Mouse (Mus musculus) megakaryocyte, embryonic 14.5 days (primary cell): ENCODE data around the gene Plagl1.

Source experiments
- FLI1 ChIP-seq: IDR thresholded peaks from 2 replicates; pipeline ENCODE4 v1.6.1; 2012; ENCODE audit warnings: low read length, inconsistent platforms, mixed read lengths
- GATA1 ChIP-seq: IDR thresholded peaks from 3 replicates; pipeline ENCODE4 v1.6.1; 2012; ENCODE audit warnings: mixed read lengths, low read length, inconsistent platforms, borderline replicate concordance

DNA sequence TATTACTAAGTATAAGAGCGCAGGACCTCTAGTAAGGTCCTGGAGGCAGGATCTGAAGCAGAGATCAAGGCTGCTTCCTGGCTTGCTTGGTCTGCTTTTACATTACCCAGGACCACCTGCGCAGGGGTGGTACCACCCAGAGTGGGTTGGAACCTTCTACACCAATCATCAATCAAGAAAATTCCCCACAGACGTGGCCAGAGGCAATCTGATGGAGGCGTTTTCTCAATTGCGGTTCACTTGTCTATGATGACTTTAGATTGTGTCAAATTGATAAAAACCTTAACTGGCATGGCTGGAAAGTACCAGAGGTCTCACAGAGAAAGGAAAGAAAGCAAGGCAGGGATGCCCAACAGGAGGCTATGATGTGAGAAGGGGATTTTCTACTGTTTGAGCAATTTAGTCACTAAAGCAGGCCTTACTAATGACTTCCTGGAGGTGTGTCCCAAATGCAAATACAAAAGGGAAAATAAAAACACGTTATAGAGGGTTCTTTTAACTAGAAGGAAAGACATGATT, 3.4 kb upstream of the Plagl1 start:
- TF ChIP-seq GATA1: no peak
- TF ChIP-seq FLI1: no peak
